Mouse (Mus musculus): ENCODE results near the gene Tbl2. TPM values are rescaled to one million over a fixed set of nuclear protein-coding genes. Genes with fewer than 3 reads are reported as not detected.
A peak's percentile ranks its signal among the peaks of the same experiment; 100 is the strongest.

Tbl2 gene
- polyA plus RNA-seq, 1 experiment from 2014 or later, result 32.5 TPM

DNA sequence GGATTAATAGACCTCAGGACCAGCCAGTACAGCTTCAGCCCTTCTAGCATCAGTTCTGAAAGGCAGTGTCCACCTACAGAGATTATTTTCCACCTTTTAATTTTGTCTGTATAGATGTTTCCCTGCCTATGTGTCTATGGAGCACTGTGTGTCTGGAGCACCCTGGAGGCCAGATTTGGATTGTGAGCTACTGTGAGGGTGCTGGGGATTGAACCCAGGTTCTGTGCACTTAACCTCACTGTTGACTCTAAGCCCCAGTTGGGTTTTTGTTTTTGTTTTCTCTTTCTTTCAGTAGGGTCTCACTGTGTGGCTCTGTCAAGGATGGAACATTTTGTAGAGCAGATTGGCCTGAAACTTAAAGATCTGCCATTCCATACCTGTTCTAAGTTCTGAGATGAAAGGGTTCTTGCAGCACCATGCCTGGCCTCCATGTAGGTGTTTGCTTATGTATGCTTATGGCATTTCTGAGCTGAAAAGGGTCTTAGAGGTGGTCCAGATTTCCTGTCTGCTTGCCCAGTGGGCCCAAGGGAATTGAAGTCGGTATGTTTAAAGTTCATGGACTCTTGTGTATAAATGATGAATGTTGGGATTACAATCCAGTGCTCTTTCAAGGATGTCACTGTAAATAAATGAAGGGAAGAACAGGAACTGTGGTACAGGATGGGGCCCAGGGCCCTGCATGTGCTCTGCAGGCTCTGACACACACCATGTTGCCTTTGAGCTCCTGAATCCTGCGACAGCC lies 40.0 kb downstream of the Tbl2 start:
- peak overlapping the region; percentile 99 for H3K4me3 ChIP-seq
- peaks cover 43% of the 10 kb centered on the region for H3K4me1 ChIP-seq
- peak overlapping the region; percentile 78 for H3K4me2 ChIP-seq (replicated peaks)
- peaks cover 22% of the 10 kb centered on the region for H3K36me3 ChIP-seq
- 66% methylated on average over 2 of the region's 2 CpGs for WGBS
- peak overlapping the region; percentile 98 for H3K9ac ChIP-seq
- H3K27me3 ChIP-seq, result no peaks in the 10 kb centered on the region
- no peaks in the 10 kb centered on the region for H3K9me3 ChIP-seq
- no peak for ATAC-seq (ENCODE audit: low FRiP score, low read depth)
- H3K27ac ChIP-seq, result no peak overlapping the region

DNA sequence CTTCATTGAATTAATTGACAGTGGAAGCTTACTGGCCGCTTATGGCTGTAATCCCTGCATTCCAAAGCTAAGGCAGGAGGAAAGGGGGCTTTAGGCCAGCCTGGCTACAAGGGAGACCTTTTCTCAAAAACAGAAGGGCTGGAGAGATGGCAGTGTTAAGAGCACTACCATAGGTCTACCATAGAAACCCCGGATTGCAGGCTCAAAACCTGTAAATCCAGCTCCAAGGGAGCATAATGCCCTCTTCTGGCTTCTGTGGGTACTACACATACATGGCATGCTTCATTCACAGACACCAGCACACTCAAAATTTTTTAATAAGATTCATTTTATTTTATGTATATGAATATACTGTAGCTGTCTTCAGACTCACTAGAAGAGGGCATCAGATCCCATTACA lies 42.2 kb downstream of the Tbl2 start:
- Histone ChIP-seq H3K9me3 (no peaks in the 10 kb centered on the region), H3K9ac (no peak overlapping the region), H3K4me1 (peaks cover 38% of the 10 kb centered on the region), H3K4me3 (no peak overlapping the region), H3K36me3 (peaks cover 37% of the 10 kb centered on the region), H3K27ac (no peak overlapping the region), H3K4me2 (replicated peaks) (no peak overlapping the region), H3K27me3 (no peaks in the 10 kb centered on the region)
- no peak for ATAC-seq (ENCODE audit: low FRiP score, low read depth)
- 40% methylated on average over 2 of the region's 2 CpGs for WGBS

DNA sequence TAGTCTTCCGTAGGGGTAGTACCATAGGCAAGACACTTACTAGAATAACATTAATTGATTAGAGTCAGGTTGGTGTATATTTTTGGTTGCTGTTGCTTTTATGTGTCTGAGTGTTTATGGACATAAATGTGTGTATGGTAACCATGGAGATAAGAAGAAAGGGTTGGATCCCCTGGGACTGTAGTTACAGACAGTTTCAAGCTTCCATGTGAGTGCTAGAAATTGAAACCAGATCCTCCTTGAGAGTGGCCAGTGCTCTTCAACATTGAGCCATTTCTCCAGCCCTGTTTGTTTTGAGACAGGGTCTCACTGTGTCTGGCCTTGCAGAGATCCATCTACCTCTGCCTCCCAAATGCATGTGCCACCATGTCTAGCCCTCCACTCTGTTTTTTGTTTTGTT lies 43.0 kb downstream of the Tbl2 start:
- no peak for ATAC-seq (ENCODE audit: low FRiP score, low read depth)
- Histone ChIP-seq H3K9ac (no peak overlapping the region), H3K4me2 (replicated peaks) (no peak overlapping the region; the same call in 1 of the 2 replicates), H3K36me3 (peaks cover 37% of the 10 kb centered on the region), H3K4me1 (peaks cover 38% of the 10 kb centered on the region), H3K27me3 (no peaks in the 10 kb centered on the region), H3K9me3 (no peaks in the 10 kb centered on the region), H3K27ac (no peak overlapping the region), H3K4me3 (no peak overlapping the region)
- WGBS, result 91% methylated on average over 1 of the region's 1 CpGs

DNA sequence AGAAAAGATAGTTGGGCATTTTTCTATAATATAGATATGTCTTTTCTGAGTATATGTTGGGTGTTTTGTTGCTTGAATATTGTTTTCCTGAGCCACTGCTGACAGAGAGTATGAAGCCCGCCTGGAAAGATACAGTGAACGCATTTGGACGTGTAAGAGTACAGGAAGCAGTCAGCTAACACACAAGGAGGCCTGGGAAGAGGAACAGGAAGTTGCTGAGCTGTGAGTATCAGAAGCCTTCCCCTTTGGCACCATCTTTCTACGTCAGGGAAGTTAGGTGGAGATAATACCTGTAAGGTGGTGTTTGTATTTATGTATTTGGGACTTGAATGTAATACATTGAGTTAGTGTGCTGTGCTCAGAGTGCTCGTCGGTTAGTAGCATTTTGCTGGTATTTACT lies 46.9 kb downstream of the Tbl2 start:
- Histone ChIP-seq H3K27me3 (no peaks in the 10 kb centered on the region), H3K4me2 (replicated peaks) (no peak overlapping the region), H3K36me3 (peaks cover 58% of the 10 kb centered on the region), H3K9me3 (no peaks in the 10 kb centered on the region), H3K4me1 (peaks cover 14% of the 10 kb centered on the region), H3K4me3 (no peak overlapping the region), H3K9ac (no peak overlapping the region), H3K27ac (no peak overlapping the region)
- ATAC-seq (ENCODE audit: low FRiP score, low read depth), result no peak
- 79% methylated on average over 6 of the region's 6 CpGs for WGBS

DNA sequence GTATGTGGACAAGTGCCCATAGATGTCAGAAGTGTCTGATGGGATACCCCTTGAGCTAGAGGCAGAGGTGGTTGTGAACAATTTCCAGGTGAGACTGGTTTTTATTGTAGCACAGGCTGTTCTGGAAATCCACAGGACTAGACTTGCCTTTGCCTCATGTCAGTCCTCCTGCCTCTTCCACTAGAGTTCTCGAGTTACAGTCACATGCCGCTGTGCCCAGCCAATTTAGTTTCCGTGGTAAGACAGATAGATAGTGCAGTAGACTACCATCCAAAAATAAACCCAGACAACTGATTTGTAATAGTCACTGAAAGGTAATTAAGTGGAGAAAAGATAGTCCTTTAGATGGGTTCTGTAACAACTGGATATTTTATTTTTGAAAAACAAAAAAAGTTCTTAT lies 53.3 kb downstream of the Tbl2 start:
- H3K9ac ChIP-seq, result no peak overlapping the region
- H3K4me2 ChIP-seq (replicated peaks), result no peak overlapping the region
- no peak overlapping the region for H3K27ac ChIP-seq
- peaks cover 87% of the 10 kb centered on the region for H3K36me3 ChIP-seq
- no peaks in the 10 kb centered on the region for H3K4me1 ChIP-seq
- no peaks in the 10 kb centered on the region for H3K27me3 ChIP-seq
- ATAC-seq (ENCODE audit: low FRiP score, low read depth), result no peak
- H3K4me3 ChIP-seq, result no peak overlapping the region
- 69% methylated on average over 3 of the region's 3 CpGs for WGBS
- H3K9me3 ChIP-seq, result no peaks in the 10 kb centered on the region

DNA sequence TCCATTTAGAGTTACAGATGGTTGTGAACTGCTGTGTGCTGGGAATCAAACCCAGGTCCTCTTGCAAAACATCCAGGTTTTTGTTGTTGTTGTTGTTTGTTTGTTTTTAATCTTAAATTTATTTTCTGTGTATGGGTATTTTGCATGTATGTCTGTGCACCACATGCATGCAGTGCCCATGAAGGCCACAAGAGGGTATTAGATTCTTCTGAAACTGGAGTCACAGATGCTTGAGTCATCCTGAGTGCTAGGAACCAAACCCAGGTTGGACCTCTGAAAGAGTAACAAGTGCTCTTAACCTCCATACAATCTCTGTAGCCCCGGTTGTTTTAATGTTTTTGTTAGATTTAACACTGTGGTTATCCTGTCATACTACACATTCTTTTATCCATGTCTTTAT lies 58.7 kb downstream of the Tbl2 start:
- Histone ChIP-seq H3K27me3 (no peaks in the 10 kb centered on the region), H3K9me3 (no peaks in the 10 kb centered on the region), H3K27ac (no peak overlapping the region), H3K4me1 (no peaks in the 10 kb centered on the region), H3K4me3 (no peak overlapping the region), H3K36me3 (peaks cover 92% of the 10 kb centered on the region), H3K4me2 (replicated peaks) (no peak overlapping the region), H3K9ac (no peak overlapping the region)
- 87% methylated on average over 1 of the region's 1 CpGs for WGBS
- no peak for ATAC-seq (ENCODE audit: low FRiP score, low read depth)

Small RNA genes within 50 kb of the gene (microRNA-seq; reads per million reads assigned to microRNA genes)
- not detected for gene Gm25315

Other genes starting within 250 kb of the Tbl2 start
- gene Tmem270, start 242.9 kb upstream of the Tbl2 start, polyA plus RNA-seq (2015; fragmentation: Nextera tagmentation; extraction: Ambion mirVana), result not detected in 2 replicates
- 0.45 and 2.0 TPM in 2 replicates for gene Cldn13, start 234.1 kb upstream of the Tbl2 start, polyA plus RNA-seq (2015; fragmentation: Nextera tagmentation; extraction: Ambion mirVana)
- 19.9 and 21.7 TPM in 2 replicates for gene Mettl27, start 217.3 kb upstream of the Tbl2 start, polyA plus RNA-seq (2015; fragmentation: Nextera tagmentation; extraction: Ambion mirVana)
- 16.7 and 18.9 TPM in 2 replicates for gene Cldn4, start 202.7 kb upstream of the Tbl2 start, polyA plus RNA-seq (2015; fragmentation: Nextera tagmentation; extraction: Ambion mirVana)
- 8.1 and 8.4 TPM in 2 replicates for gene Cldn3, start 163.4 kb upstream of the Tbl2 start, polyA plus RNA-seq (2015; fragmentation: Nextera tagmentation; extraction: Ambion mirVana)
- 51.7 and 55.1 TPM in 2 replicates for gene Abhd11, start 140.5 kb upstream of the Tbl2 start, polyA plus RNA-seq (2015; fragmentation: Nextera tagmentation; extraction: Ambion mirVana)
- gene Stx1a, start 126.2 kb upstream of the Tbl2 start, polyA plus RNA-seq (2015; fragmentation: Nextera tagmentation; extraction: Ambion mirVana), result 11.7 and 13.1 TPM in 2 replicates
- gene Dnajc30, start 85.5 kb upstream of the Tbl2 start, polyA plus RNA-seq (2015; fragmentation: Nextera tagmentation; extraction: Ambion mirVana), result 35.5 and 35.7 TPM in 2 replicates
- 143 and 145 TPM in 2 replicates for gene Bud23, start 84.7 kb upstream of the Tbl2 start, polyA plus RNA-seq (2015; fragmentation: Nextera tagmentation; extraction: Ambion mirVana)
- 12.7 and 15.1 TPM in 2 replicates for gene Vps37d, start 71.4 kb upstream of the Tbl2 start, polyA plus RNA-seq (2015; fragmentation: Nextera tagmentation; extraction: Ambion mirVana)
- gene Mlxipl, start 59.8 kb upstream of the Tbl2 start, polyA plus RNA-seq (2015; fragmentation: Nextera tagmentation; extraction: Ambion mirVana), result 1.6 and 2.2 TPM in 2 replicates
- gene Bcl7b, start 18.6 kb downstream of the Tbl2 start, polyA plus RNA-seq (2015; fragmentation: Nextera tagmentation; extraction: Ambion mirVana), result 47.3 and 50.0 TPM in 2 replicates
- 48.9 and 50.3 TPM in 2 replicates for gene Baz1b, start 37.6 kb downstream of the Tbl2 start, polyA plus RNA-seq (2015; fragmentation: Nextera tagmentation; extraction: Ambion mirVana)
- gene Fzd9, start 101.6 kb downstream of the Tbl2 start, polyA plus RNA-seq (2015; fragmentation: Nextera tagmentation; extraction: Ambion mirVana), result 19.4 and 21.1 TPM in 2 replicates
- gene Fkbp6, start 200.4 kb downstream of the Tbl2 start, polyA plus RNA-seq (2015; fragmentation: Nextera tagmentation; extraction: Ambion mirVana), result not detected in 2 replicates
- gene Trim50, start 203.6 kb downstream of the Tbl2 start, polyA plus RNA-seq (2015; fragmentation: Nextera tagmentation; extraction: Ambion mirVana), result not detected in 2 replicates
- 38.8 and 39.8 TPM in 2 replicates for gene Nsun5, start 220.3 kb downstream of the Tbl2 start, polyA plus RNA-seq (2015; fragmentation: Nextera tagmentation; extraction: Ambion mirVana)
- gene Pom121, start 244.9 kb downstream of the Tbl2 start, polyA plus RNA-seq (2015; fragmentation: Nextera tagmentation; extraction: Ambion mirVana), result 15.5 and 15.9 TPM in 2 replicates